Mouse (Mus musculus) intestine, embryonic 15.5 days (tissue): ENCODE data around the gene Sptbn1. TPM values are rescaled to one million over a fixed set of nuclear protein-coding genes. Genes with fewer than 3 reads are reported as not detected.

Experiments
- ATAC-seq: fragments of 200-750 bp; cut with Nextera tagmentation; 2 replicates; pipeline ENCODE4 v1.8.0; 2017; ENCODE audit warnings: moderate TSS enrichment, moderate library complexity
- H3K27ac ChIP-seq: fragments of 300-500 bp; sonication (generic); 2 replicates; pipeline ENCODE4 v1.5.1; 2015; ENCODE audit warnings: mild to moderate bottlenecking, inconsistent platforms
- H3K27me3 ChIP-seq: fragments of 300-500 bp; sonication (generic); replicated peaks from 2 replicates; pipeline ENCODE4 v1.6.1; 2015; ENCODE audit warnings: inconsistent platforms
- H3K36me3 ChIP-seq: fragments of 300-500 bp; sonication (generic); 2 replicates; pipeline ENCODE4 v1.6.1; 2015; ENCODE audit warnings: inconsistent platforms
- H3K4me1 ChIP-seq: fragments of 300-500 bp; sonication (generic); replicated peaks from 2 replicates; pipeline ENCODE4 v1.6.1; 2015; ENCODE audit warnings: inconsistent platforms
- H3K4me2 ChIP-seq: fragments of 300-500 bp; sonication (generic); replicated peaks from 2 replicates; pipeline ENCODE4 v1.6.1; 2015; ENCODE audit warnings: mild to moderate bottlenecking, inconsistent platforms
- H3K4me3 ChIP-seq: fragments of 300-500 bp; sonication (generic); replicated peaks from 2 replicates; pipeline ENCODE4 v1.5.1; 2015; ENCODE audit warnings: inconsistent platforms
- H3K9ac ChIP-seq: fragments of 300-500 bp; sonication (generic); 2 replicates; pipeline ENCODE4 v1.6.1; 2015; ENCODE audit warnings: inconsistent platforms
- H3K9me3 ChIP-seq: fragments of 300-500 bp; sonication (generic); 2 replicates; pipeline ENCODE4 v1.6.1; 2016; ENCODE audit warnings: inconsistent platforms
- WGBS: fragments of 180-500 bp; shearing (Covaris S2); methylation state at CpG from one replicate; pipeline ENCODE4 v1.1.7; 2015; 5-methylcytosine and 5-hydroxymethylcytosine counted together
- polyA plus RNA-seq: library from polyadenylated mRNA; unstranded; fragments of >200 nt; fragmentation: Nextera tagmentation; extraction: Ambion mirVana; gene quantifications from 2 replicates; pipeline ENCODE4 v1.2.1, GENCODE M21; 2015

Sptbn1 gene
- polyA plus RNA-seq, 1 experiment from 2014 or later: 117 TPM

DNA sequence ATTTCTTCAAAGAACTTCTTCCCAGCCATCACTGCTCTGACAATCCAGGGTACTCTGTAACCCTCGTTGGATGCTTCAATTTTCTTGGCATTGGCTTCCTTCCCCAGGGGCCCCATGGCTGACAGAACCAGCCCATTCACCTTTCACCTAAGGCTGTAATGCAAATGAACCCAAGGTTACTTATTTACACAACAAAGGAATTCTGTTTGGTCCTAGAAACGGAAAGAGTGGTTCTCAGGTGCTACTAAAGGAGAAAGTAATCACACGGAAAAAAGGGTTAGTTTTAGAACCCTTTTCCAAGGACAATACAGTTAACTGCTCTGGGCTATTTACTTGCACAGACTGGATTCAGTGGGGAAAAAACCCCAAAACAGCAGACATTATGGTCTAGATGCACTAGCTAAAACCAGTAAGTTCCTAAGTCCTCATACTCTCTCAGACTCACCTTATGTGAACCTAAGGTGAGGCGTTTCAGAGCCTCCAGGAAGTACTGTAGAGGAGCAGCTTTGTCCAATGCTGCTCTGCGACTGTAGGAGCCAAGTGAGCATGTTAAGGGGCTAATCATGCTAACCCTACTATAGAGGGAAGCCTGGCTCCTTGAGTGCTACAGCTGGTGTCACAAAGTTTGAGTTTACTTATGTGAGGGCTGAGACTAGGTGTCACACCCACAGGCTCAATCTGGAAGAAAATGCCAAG is 90.7 kb downstream of the Sptbn1 start:
- Histone ChIP-seq H3K9ac (no peak overlapping the region), H3K4me1 (peaks cover 9% of the 10 kb centered on the region; the same call in 1 of the 2 replicates), H3K4me2 (no peak overlapping the region), H3K4me3 (no peak overlapping the region), H3K9me3 (no peaks in the 10 kb centered on the region), H3K27me3 (no peaks in the 10 kb centered on the region), H3K36me3 (0 out of 2 replicates have a peak, but pooled peaks cover 3% of the 10 kb centered on the region), H3K27ac (no peak overlapping the region)
- ATAC-seq: peak; percentile 54
- 36% methylated on average over 5 of the region's 5 CpGs for WGBS

DNA sequence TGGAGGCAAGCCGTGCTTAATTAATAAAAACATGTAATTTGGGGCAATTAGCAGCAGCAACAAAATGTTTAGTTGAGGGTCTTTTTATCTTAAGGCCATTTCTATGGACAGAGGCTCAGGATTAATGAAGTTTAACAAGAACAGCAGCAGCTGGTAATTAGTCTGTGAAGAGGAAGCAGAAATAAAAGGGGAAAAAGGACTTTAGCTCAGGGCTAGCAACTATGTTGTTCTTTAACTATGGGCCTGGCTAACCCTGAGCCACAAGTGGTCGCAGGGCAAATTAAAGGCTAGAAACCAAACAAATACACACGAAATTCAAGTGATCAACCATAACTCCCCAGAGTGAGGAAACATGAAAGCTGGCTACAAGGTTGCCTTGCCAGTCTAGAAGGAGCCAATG is 91.9 kb downstream of the Sptbn1 start:
- 57% methylated on average over 3 of the region's 3 CpGs for WGBS
- 0 out of 2 replicates have a peak, but pooled peaks cover 3% of the 10 kb centered on the region for H3K36me3 ChIP-seq
- no peak overlapping the region for H3K4me3 ChIP-seq
- no peaks in the 10 kb centered on the region for H3K27me3 ChIP-seq
- H3K9ac ChIP-seq: no peak overlapping the region
- no peak for ATAC-seq
- H3K9me3 ChIP-seq: no peaks in the 10 kb centered on the region
- H3K4me2 ChIP-seq: no peak overlapping the region
- H3K4me1 ChIP-seq: peaks cover 7% of the 10 kb centered on the region; the same call in 1 of the 2 replicates
- H3K27ac ChIP-seq: no peak overlapping the region

DNA sequence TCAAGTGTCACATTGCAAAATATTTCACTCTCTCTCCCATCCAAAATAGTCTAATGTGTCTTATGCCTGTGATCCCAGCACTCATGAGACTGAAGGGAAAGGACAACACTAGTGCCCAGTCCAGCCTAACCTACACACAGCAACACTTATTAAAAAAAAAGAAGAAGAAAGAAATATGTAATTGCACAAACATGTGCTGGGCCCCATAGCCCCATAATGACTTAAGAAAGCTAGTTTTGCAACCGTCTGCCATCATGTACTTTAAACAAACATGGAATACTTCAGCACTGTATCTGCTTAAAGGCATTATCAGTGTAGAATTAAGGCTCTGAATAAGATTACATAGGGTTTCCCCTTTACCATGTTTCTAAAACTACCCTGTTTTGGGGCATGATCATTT is 92.4 kb downstream of the Sptbn1 start:
- Histone ChIP-seq H3K27ac (no peak overlapping the region), H3K4me3 (no peak overlapping the region), H3K9me3 (no peaks in the 10 kb centered on the region), H3K36me3 (0 out of 2 replicates have a peak, but pooled peaks cover 3% of the 10 kb centered on the region), H3K27me3 (no peaks in the 10 kb centered on the region), H3K9ac (no peak overlapping the region), H3K4me1 (peaks cover 8% of the 10 kb centered on the region; the same call in 1 of the 2 replicates), H3K4me2 (no peak overlapping the region)
- no peak for ATAC-seq
- 33% methylated on average over 1 of the region's 1 CpGs for whole genome bisulfite sequencing

DNA sequence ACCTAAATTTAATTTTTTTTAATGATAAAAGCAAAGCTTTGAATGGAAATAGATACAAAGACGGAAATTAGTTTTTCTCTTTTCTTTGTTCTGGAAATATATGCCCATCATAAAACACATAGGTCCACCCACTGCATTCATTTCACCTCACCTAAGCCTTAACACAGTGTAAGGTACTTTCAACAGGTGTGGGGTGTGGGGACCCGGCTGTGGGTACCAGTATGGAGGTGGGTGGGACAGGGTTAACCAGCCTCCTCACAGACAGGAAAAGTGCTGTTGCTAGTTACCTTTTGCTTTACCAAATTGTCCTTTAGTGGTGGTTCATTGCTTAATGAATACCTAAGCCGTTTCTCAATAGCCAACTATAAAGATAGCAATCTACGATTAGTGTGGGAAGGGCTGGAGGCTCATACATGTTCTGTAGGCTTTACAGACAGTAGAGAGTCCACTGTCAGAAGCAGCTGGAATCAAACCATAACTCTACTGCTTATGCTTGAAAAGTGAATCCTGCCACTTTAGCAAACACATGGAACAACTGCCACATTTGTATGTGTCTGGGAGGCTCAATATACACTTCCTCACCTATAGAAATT is 96.3 kb downstream of the Sptbn1 start:
- no peaks in the 10 kb centered on the region for H3K9me3 ChIP-seq
- peak overlapping the region; percentile 29; the same call in 1 of the 2 replicates for H3K4me2 ChIP-seq
- H3K9ac ChIP-seq: no peak overlapping the region
- peak; percentile 89 for ATAC-seq
- H3K27me3 ChIP-seq: no peaks in the 10 kb centered on the region
- no peak overlapping the region for H3K27ac ChIP-seq
- H3K36me3 ChIP-seq: no peaks in the 10 kb centered on the region
- H3K4me1 ChIP-seq: peaks cover 8% of the 10 kb centered on the region; the same call in 1 of the 2 replicates
- 61% methylated on average over 4 of the region's 4 CpGs for WGBS
- H3K4me3 ChIP-seq: no peak overlapping the region

DNA sequence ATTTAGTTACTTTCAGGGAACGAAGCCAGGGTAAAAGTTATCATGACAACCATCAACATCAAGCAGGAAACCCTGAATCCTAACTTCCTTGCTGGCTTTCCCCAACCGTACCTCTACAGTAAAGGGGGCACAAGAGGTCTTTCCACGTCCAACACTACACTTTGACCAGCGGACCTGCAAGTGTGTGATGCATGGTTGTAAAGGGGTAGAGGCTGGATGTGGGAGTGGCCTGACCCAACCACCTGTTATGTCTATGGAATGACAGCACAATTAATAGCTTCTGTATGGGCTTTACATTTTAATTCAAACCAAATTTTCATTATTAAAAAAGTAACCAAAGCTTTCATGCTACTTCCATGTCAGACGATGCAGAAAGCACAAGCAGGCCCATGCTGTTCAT is 96.8 kb downstream of the Sptbn1 start:
- no peaks in the 10 kb centered on the region for H3K27me3 ChIP-seq
- peak overlapping the region; percentile 29; the same call in 1 of the 2 replicates for H3K4me2 ChIP-seq
- H3K36me3 ChIP-seq: no peaks in the 10 kb centered on the region
- ATAC-seq: peak; percentile 66
- WGBS: 72% methylated on average over 5 of the region's 5 CpGs
- H3K4me3 ChIP-seq: no peak overlapping the region
- no peaks in the 10 kb centered on the region for H3K9me3 ChIP-seq
- H3K9ac ChIP-seq: no peak overlapping the region
- no peak overlapping the region for H3K27ac ChIP-seq
- peaks cover 13% of the 10 kb centered on the region for H3K4me1 ChIP-seq

DNA sequence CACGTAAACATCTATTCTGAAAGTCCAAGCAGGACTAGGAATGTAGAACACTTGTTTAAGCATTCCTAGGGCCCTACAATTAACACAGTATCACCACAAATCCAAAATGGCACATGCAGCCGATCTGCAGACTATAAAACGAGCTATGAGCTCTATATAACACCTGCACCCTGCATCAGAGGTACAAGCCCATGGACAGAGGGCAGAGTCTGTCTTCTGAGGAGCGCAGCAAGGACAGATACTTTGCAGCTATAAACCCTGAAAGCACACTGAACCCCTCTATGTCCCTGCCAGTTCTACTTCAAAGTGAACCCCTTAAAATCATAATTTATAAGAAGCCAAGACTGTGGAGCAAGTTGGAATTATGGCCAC is 101.4 kb downstream of the Sptbn1 start:
- Histone ChIP-seq H3K9ac (no peak overlapping the region), H3K27ac (peak overlapping the region; percentile 41; the same call in 1 of the 2 replicates), H3K4me2 (0 out of 2 replicates have a peak overlapping the region, but pooled peaks have one; percentile 11), H3K4me3 (no peak overlapping the region), H3K9me3 (no peaks in the 10 kb centered on the region), H3K4me1 (peaks cover 20% of the 10 kb centered on the region), H3K36me3 (no peaks in the 10 kb centered on the region), H3K27me3 (no peaks in the 10 kb centered on the region)
- 53% methylated on average over 4 of the region's 4 CpGs for WGBS
- ATAC-seq: peak; percentile 40

DNA sequence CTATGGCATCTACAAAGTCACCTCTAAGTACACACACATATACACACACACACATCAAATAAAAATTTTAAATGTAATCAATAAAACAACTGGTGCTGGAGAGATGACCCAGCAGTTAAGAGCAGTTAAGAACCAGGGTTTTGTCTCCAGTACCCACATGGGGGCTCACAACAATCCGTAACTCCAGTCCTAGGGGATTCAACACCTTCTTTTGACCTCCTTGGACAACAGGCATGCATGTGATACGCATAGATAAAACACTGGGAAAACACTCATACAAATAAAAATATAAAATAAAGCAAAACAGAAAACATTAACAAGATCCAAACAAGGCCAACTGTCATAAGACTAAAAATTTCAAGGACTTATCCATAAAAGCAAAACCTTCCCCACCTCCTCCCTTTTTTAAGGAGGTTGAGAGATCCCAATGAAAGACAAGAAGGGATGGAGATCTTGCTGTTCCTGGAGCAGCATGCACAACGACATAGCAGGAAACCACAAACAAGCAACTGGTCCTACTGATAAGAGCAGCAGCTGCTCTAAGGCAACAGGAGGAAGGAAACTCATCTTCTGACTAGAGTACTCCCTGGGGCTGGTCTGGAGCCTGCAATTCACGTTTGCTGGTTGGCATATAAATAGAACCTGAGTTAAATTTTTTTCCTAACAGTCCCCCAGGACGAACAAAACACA is 102.0 kb downstream of the Sptbn1 start:
- H3K4me1 ChIP-seq: peaks cover 25% of the 10 kb centered on the region
- ATAC-seq: peak; percentile 58
- 0 out of 2 replicates have a peak overlapping the region, but pooled peaks have one; percentile 11 for H3K4me2 ChIP-seq
- H3K9me3 ChIP-seq: no peaks in the 10 kb centered on the region
- H3K9ac ChIP-seq: no peak overlapping the region
- no peaks in the 10 kb centered on the region for H3K27me3 ChIP-seq
- H3K27ac ChIP-seq: peak overlapping the region; percentile 41; the same call in 1 of the 2 replicates
- WGBS: 42% methylated on average over 5 of the region's 5 CpGs
- no peaks in the 10 kb centered on the region for H3K36me3 ChIP-seq
- no peak overlapping the region for H3K4me3 ChIP-seq

DNA sequence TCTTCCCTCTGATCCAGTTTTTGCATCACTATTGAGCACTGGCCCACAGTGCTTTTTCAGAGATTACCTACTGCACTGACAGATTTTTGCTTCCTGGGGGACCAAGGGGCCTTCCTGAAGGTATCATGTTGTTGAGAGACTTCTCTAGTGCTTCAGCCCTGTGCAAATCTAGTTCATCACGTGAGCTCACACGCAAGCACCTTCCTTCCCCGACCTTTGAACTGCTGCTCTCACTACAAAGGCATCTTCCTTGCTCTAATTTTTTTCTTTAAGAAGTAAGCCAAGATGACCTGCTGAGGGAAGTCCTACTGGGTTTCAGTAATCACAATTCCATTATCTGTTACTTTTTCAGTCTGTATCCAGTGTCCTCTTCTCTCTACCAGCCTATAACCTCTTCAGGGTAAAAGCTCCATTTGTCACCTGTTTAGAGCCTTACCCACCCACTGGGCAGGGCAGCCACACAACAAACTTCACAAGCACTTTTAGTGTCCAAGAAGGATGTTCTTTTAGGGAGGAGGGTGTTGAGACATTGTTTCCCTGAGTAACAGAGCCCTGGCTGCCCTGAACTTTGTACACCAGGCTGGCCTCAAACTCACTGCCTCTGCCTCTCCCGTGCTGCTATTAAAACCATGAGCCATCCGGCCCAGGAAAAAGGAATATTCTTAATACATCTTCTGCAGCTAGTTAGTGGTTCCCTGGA is 103.3 kb downstream of the Sptbn1 start:
- Histone ChIP-seq H3K4me2 (no peak overlapping the region), H3K4me1 (peaks cover 27% of the 10 kb centered on the region), H3K27me3 (no peaks in the 10 kb centered on the region), H3K36me3 (no peaks in the 10 kb centered on the region), H3K27ac (peak overlapping the region; percentile 33; the same call in 1 of the 2 replicates), H3K4me3 (no peak overlapping the region), H3K9me3 (no peaks in the 10 kb centered on the region), H3K9ac (no peak overlapping the region)
- ATAC-seq: peak; percentile 59
- 47% methylated on average over 5 of the region's 5 CpGs for WGBS

DNA sequence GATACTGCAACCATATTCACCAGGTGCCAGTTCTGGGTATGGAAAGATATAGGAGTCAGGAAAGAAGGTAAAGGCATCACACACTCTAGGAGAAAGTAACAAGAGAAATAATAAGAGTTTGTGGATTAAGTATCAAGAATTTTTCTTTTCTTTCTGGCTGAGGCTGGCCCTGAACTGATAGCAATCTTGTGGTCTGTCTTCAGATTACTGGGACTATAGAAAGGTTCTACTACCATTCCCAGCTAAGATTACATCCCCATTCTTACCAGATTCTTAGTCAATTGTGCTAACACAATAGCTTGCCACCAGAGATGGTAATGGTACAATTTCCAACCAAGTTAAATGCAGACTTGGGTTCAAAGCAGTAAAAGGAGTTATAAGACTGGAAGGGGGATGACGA is 104.1 kb downstream of the Sptbn1 start:
- Histone ChIP-seq H3K4me2 (no peak overlapping the region), H3K4me1 (peaks cover 27% of the 10 kb centered on the region), H3K9ac (no peak overlapping the region), H3K27me3 (no peaks in the 10 kb centered on the region), H3K36me3 (no peaks in the 10 kb centered on the region), H3K4me3 (no peak overlapping the region), H3K27ac (no peak overlapping the region), H3K9me3 (no peaks in the 10 kb centered on the region)
- no peak for ATAC-seq
- WGBS: 81% methylated on average over 1 of the region's 1 CpGs

DNA sequence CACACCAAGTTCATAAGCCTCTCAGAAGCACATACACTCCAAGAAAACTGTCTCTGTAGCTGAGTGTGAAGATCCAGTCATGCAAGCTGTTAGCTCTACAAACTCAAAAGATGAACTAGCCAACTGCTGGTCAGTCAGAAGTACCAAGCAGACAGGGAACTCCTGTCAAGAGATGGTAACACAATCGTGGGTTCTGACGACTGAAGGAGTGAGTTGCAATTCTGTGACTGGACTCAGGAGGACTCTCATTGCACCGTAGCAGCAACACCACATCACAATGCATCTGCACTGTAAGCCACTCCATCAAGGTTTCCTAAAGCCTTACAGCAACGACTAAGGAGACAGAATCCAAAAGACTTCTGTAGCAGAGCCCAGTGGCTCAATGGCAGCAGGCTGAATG is 104.9 kb downstream of the Sptbn1 start:
- Histone ChIP-seq H3K9ac (no peak overlapping the region), H3K9me3 (no peaks in the 10 kb centered on the region), H3K4me2 (no peak overlapping the region), H3K4me3 (no peak overlapping the region), H3K27me3 (no peaks in the 10 kb centered on the region), H3K4me1 (peaks cover 32% of the 10 kb centered on the region), H3K27ac (no peak overlapping the region), H3K36me3 (peaks cover 4% of the 10 kb centered on the region; the same call in 1 of the 2 replicates)
- ATAC-seq: no peak
- 72% methylated on average over 4 of the region's 4 CpGs for WGBS

DNA sequence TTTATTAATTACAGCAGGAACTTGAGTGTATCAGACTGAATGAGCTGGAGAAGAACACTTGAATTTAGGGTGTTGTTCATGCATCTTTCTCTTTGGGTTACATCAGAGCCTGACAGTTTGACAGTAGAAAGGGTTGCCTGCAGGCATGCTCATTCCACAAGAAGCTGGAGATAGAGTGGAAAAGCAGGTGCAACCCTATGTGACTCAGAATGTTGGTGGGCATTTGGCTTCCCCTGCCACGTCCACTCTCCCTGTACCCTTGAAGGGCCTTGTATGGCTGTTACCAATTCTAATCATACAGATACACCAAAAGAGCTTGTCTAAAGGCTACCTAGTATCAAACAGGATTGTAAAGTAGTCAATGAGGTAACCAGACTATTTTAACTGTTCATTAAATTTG is 106.2 kb downstream of the Sptbn1 start:
- WGBS: 82% methylated on average over 1 of the region's 1 CpGs
- Histone ChIP-seq H3K9me3 (no peaks in the 10 kb centered on the region), H3K4me2 (no peak overlapping the region), H3K4me1 (peaks cover 31% of the 10 kb centered on the region), H3K27ac (peak overlapping the region; percentile 64), H3K9ac (no peak overlapping the region), H3K36me3 (peaks cover 4% of the 10 kb centered on the region; the same call in 1 of the 2 replicates), H3K4me3 (no peak overlapping the region), H3K27me3 (no peaks in the 10 kb centered on the region)
- ATAC-seq: no peak

DNA sequence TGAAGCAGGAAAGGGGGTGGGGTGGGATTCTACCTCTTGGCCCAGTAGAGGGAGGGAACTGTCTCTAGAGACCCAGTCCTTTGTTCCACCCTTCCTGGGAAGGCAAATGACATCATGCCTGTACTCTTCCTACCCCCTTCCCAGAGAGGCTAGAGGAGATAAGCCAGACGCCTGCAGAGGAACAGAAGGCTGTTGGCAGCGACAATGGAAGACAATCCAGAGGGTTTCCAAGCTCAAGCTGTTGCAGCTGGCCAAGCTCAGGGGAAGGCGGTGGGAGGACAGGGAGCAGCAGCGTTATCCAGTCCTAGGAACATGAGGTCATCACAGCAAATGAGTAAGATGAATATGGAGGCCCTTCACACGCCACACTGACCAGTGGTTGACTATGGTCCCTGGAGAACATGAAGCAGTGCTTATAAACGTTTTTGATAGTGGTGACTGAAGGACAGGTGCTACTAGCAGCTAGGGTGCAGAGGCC is 106.8 kb downstream of the Sptbn1 start:
- peaks cover 4% of the 10 kb centered on the region; the same call in 1 of the 2 replicates for H3K36me3 ChIP-seq
- no peak overlapping the region for H3K9ac ChIP-seq
- H3K9me3 ChIP-seq: no peaks in the 10 kb centered on the region
- peak; percentile 85 for ATAC-seq
- H3K4me1 ChIP-seq: peaks cover 26% of the 10 kb centered on the region
- H3K4me2 ChIP-seq: no peak overlapping the region
- H3K27me3 ChIP-seq: no peaks in the 10 kb centered on the region
- peak overlapping the region; percentile 64 for H3K27ac ChIP-seq
- 16% methylated on average over 6 of the region's 6 CpGs for WGBS
- no peak overlapping the region for H3K4me3 ChIP-seq
